Mouse (Mus musculus) thymus, adult 2 months (tissue): ENCODE results near the gene Slc38a5.

Experiments
- CTCF ChIP-seq: fragments of 200-500 bp; IDR thresholded peaks from 2 replicates; pipeline ENCODE4 v1.5.1; 2012; ENCODE audit warnings: mild to moderate bottlenecking, control low read depth, low read length, moderate library complexity, borderline replicate concordance; ENCODE audit not compliant: control insufficient read depth, poor library complexity, insufficient read depth; ENCODE audit errors: extremely low read depth
- POLR2A ChIP-seq: fragments of 200-500 bp; IDR thresholded peaks from 2 replicates; pipeline ENCODE4 v1.6.1; 2012; ENCODE audit warnings: mild to moderate bottlenecking, low read length, control low read depth, moderate library complexity; ENCODE audit not compliant: control insufficient read depth, poor library complexity, insufficient read depth; ENCODE audit errors: extremely low read depth

- TF ChIP-seq CTCF (no peak), POLR2A (no peak)
Observed at GRCm38 (mm10) chrX:8223473-8223872, 47.5 kb upstream of the Slc38a5 start.
